Mouse (Mus musculus): ENCODE results near the gene Akirin1. TPM values are rescaled to one million over a fixed set of nuclear protein-coding genes. Genes with fewer than 3 reads are reported as not detected.

Akirin1 gene
- polyA plus RNA-seq, 1 experiment from 2014 or later = 48.2 TPM

Other genes starting within 250 kb of the Akirin1 start
- gene Macf1, start 66.0 kb downstream of the Akirin1 start, polyA plus RNA-seq (2015; fragmentation: Nextera tagmentation; extraction: Ambion mirVana) = 34.6 and 36.1 TPM in 2 replicates
- gene Ndufs5, start 32.1 kb downstream of the Akirin1 start, polyA plus RNA-seq (2015; fragmentation: Nextera tagmentation; extraction: Ambion mirVana) = 287 and 321 TPM in 2 replicates
- 5.7 and 6.0 TPM in 2 replicates for gene Rhbdl2, start 37.5 kb upstream of the Akirin1 start, polyA plus RNA-seq (2015; fragmentation: Nextera tagmentation; extraction: Ambion mirVana)
- gene 4933427I04Rik, start 109.3 kb upstream of the Akirin1 start, polyA plus RNA-seq (2015; fragmentation: Nextera tagmentation; extraction: Ambion mirVana) = 0.08 TPM in 2 replicates
- gene Mycbp, start 154.5 kb upstream of the Akirin1 start, polyA plus RNA-seq (2015; fragmentation: Nextera tagmentation; extraction: Ambion mirVana) = 93.2 and 98.2 TPM in 2 replicates
- 50.6 and 50.7 TPM in 2 replicates for gene Rragc, start 167.1 kb upstream of the Akirin1 start, polyA plus RNA-seq (2015; fragmentation: Nextera tagmentation; extraction: Ambion mirVana)
- not detected in 2 replicates for gene 4930535I16Rik, start 167.7 kb upstream of the Akirin1 start, polyA plus RNA-seq (2015; fragmentation: Nextera tagmentation; extraction: Ambion mirVana)